Mouse (Mus musculus): ENCODE measurements around the gene Mfng.

DNA sequence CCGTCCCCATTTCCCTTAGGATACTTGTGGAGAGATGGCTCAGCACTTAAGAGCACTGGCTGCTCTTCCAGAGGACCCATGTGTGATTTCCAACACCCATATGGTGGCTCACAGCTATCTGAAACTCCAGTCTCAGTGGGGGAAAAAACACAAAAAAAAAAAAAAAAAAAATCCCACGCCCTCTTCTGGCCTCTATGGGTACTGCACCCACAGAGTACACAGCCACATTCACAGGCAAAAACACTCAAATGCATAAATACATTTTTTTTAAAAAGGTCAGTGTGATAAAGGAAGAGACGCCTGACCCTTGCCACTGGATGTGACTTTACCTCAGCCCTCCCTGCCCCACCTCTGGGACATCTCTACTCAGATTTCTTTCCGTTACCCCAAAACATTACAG lies 4.2 kb downstream of the Mfng start:
- TF ChIP-seq CTCF (IDR thresholded peaks at IDR 0.05; ENCODE audit: low read depth) = peak; percentile 53
- TF ChIP-seq EP300 (IDR thresholded peaks at IDR 0.05; ENCODE audit: low read depth) = no peak

Measured in liver, embryonic 14.5 days (tissue).